Comparison of ENCODE assay signal across 9 mouse cellular contexts in the genomic region with DNA sequence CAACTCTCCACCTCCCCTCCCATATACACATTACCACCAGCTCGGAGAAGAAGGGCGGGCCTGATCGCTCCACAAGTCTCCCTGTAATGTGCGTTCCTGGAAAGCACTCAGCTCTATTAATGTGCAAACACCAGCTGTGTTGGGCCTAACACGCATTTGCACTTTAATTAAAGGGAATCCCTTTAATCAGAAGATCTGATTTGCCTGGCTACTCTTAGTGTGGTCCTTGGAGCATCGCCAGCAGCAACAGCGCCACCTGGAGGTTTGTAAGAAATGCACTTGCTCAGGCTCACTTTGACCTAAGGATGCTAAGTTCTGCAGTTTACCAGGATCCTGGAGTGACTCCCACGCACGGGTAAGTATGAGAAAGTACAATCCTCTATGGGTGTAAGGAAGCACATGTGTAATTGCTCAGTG.
A peak's percentile ranks its signal among the peaks of the same experiment; 100 is the strongest.
DNase-seq lines count a peak whose midpoint lies in the region; ATAC-seq and TF ChIP-seq lines count a peak whose summit lies in the region.
"Had no signal": no experiment of that assay in that cellular context is flagged by ENCODE, and none has a peak within 500 bp of the region (broad histone marks: within the 10 kb centered on the region; RNA-seq: fewer than 3 reads in every experiment).

No protein-coding gene starts in this region.

- no peak overlapping the region for H3K4me3 ChIP-seq in liver, embryonic 11.5 days (ENCODE audit: low read depth, low read length)
- no peak overlapping the region for H3K4me3 ChIP-seq in forebrain, embryonic 13.5 days
- no peak overlapping the region for H3K4me3 ChIP-seq in hindbrain, postnatal 0 days (ENCODE audit: low read length)
- H3K4me3 ChIP-seq in limb, embryonic 10.5 days: no peak overlapping the region
- H3K4me3 ChIP-seq in neural tube, embryonic 13.5 days: no peak overlapping the region
- H3K4me3 ChIP-seq: embryonic facial prominence, embryonic 12.5 days had no signal

- peak; percentile 91 for TF ChIP-seq CTCF in hindbrain, postnatal 0 days (IDR thresholded peaks at IDR 0.05; ENCODE audit: low read depth)

- no peak overlapping the region for H3K27ac ChIP-seq in liver, embryonic 11.5 days (ENCODE audit: low read depth, low read length)
- H3K27ac ChIP-seq in forebrain, embryonic 13.5 days: no peak overlapping the region
- no peak overlapping the region for H3K27ac ChIP-seq in hindbrain, postnatal 0 days
- H3K27ac ChIP-seq in limb, embryonic 10.5 days: no peak overlapping the region
- H3K27ac ChIP-seq in neural tube, embryonic 13.5 days (replicated peaks): no peak overlapping the region
- H3K27ac ChIP-seq: embryonic facial prominence, embryonic 12.5 days had no signal

- peak; percentile 21 for DNase-seq in liver
- DNase-seq in liver, embryonic 11.5 days (ENCODE audit: low spot score): no peak
- DNase-seq in brain, embryonic 18.5 days (ENCODE audit: low read depth, low spot score): peak; percentile 32
- DNase-seq in hindbrain, postnatal 0 days (ENCODE audit: low spot score): peak; percentile 84
- peak; percentile 73 for DNase-seq in limb, embryonic 10.5 days (ENCODE audit: low spot score)

- no peaks in the 10 kb centered on the region for H3K4me1 ChIP-seq in liver, embryonic 11.5 days (replicated peaks; ENCODE audit: control insufficient read depth, insufficient read depth, low read length)
- H3K4me1 ChIP-seq in forebrain, embryonic 13.5 days: peaks cover 6% of the 10 kb centered on the region; the same call in 1 of the 2 replicates
- H3K4me1 ChIP-seq in hindbrain, postnatal 0 days (ENCODE audit: insufficient read depth, low read length): no peaks in the 10 kb centered on the region
- 0 out of 2 replicates have a peak, but pooled peaks cover 3% of the 10 kb centered on the region for H3K4me1 ChIP-seq in limb, embryonic 10.5 days
- H3K4me1 ChIP-seq in neural tube, embryonic 13.5 days (replicated peaks): peaks cover 6% of the 10 kb centered on the region; the same call in 1 of the 2 replicates
- H3K4me1 ChIP-seq: embryonic facial prominence, embryonic 12.5 days had no signal

- no peak for ATAC-seq in liver, embryonic 11.5 days (replicated peaks; ENCODE audit: low FRiP score)
- peak; percentile 94 for ATAC-seq in forebrain, embryonic 13.5 days
- ATAC-seq in hindbrain, postnatal 0 days: peak; percentile 66
- ATAC-seq in neural tube, embryonic 13.5 days (ENCODE audit: low read depth): peak; percentile 84
- no peak for ATAC-seq in granulocyte monocyte progenitor cell, adult 5-6 weeks (replicated peaks; ENCODE audit: poor library complexity, severe bottlenecking)

- no peak overlapping the region for H3K9ac ChIP-seq in liver, embryonic 11.5 days (ENCODE audit: low read depth, low read length)
- H3K9ac ChIP-seq in forebrain, embryonic 13.5 days: no peak overlapping the region
- no peak overlapping the region for H3K9ac ChIP-seq in hindbrain, postnatal 0 days (replicated peaks; ENCODE audit: low read length)
- H3K9ac ChIP-seq in neural tube, embryonic 13.5 days: no peak overlapping the region
- H3K9ac ChIP-seq: embryonic facial prominence, embryonic 12.5 days had no signal

- no peaks in the 10 kb centered on the region for H3K36me3 ChIP-seq in liver, embryonic 11.5 days (ENCODE audit: control insufficient read depth, insufficient read depth, low read length)
- H3K36me3 ChIP-seq in forebrain, embryonic 13.5 days (ENCODE audit: poor library complexity, severe bottlenecking): no peaks in the 10 kb centered on the region
- no peaks in the 10 kb centered on the region for H3K36me3 ChIP-seq in hindbrain, postnatal 0 days (ENCODE audit: insufficient read depth, low read length)
- no peaks in the 10 kb centered on the region for H3K36me3 ChIP-seq in limb, embryonic 10.5 days
- no peaks in the 10 kb centered on the region for H3K36me3 ChIP-seq in neural tube, embryonic 13.5 days
- H3K36me3 ChIP-seq: embryonic facial prominence, embryonic 12.5 days had no signal

- WGBS in liver, embryonic 11.5 days: 13% methylated on average over 9 of the region's 9 CpGs
- 2% methylated on average over 9 of the region's 9 CpGs for WGBS in forebrain, embryonic 13.5 days
- WGBS in hindbrain, postnatal 0 days: 8% methylated on average over 9 of the region's 9 CpGs
- 11% methylated on average over 9 of the region's 9 CpGs for WGBS in limb, embryonic 10.5 days
- 4% methylated on average over 9 of the region's 9 CpGs for WGBS in neural tube, embryonic 13.5 days

- 0 out of 2 replicates have a peak, but pooled peaks cover 2% of the 10 kb centered on the region for H3K27me3 ChIP-seq in liver, embryonic 11.5 days (replicated peaks; ENCODE audit: control insufficient read depth, insufficient read depth, low read length)
- peaks cover 64% of the 10 kb centered on the region for H3K27me3 ChIP-seq in forebrain, embryonic 13.5 days
- no peaks in the 10 kb centered on the region for H3K27me3 ChIP-seq in hindbrain, postnatal 0 days (ENCODE audit: insufficient read depth, low read length)
- H3K27me3 ChIP-seq in limb, embryonic 10.5 days (ENCODE audit: low read depth, poor library complexity, severe bottlenecking): peaks cover 47% of the 10 kb centered on the region
- H3K27me3 ChIP-seq in neural tube, embryonic 13.5 days: peaks cover 23% of the 10 kb centered on the region

- H3K9me3 ChIP-seq in liver, embryonic 11.5 days (ENCODE audit: control insufficient read depth, low read length): no peaks in the 10 kb centered on the region
- no peaks in the 10 kb centered on the region for H3K9me3 ChIP-seq in forebrain, embryonic 13.5 days (replicated peaks)
- H3K9me3 ChIP-seq in hindbrain, postnatal 0 days (ENCODE audit: low read length): no peaks in the 10 kb centered on the region
- H3K9me3 ChIP-seq in limb, embryonic 10.5 days (replicated peaks): no peaks in the 10 kb centered on the region
- H3K9me3 ChIP-seq in neural tube, embryonic 13.5 days: no peaks in the 10 kb centered on the region
- H3K9me3 ChIP-seq: embryonic facial prominence, embryonic 12.5 days had no signal

- H3K4me2 ChIP-seq in liver, embryonic 11.5 days: no peak overlapping the region
- H3K4me2 ChIP-seq in forebrain, embryonic 13.5 days: peak overlapping the region; percentile 18; the same call in 1 of the 2 replicates
- peak overlapping the region; percentile 46 for H3K4me2 ChIP-seq in hindbrain, postnatal 0 days (ENCODE audit: low read depth, low read length)
- H3K4me2 ChIP-seq in neural tube, embryonic 13.5 days: peak overlapping the region; percentile 29
- H3K4me2 ChIP-seq: embryonic facial prominence, embryonic 12.5 days had no signal

Comparison
In these comparisons a context has a peak if more than half of its experiments do, and no peak if none do; other contexts are left out.
1. ATAC-seq: peak in forebrain, embryonic 13.5 days (single experiment), hindbrain, postnatal 0 days (single experiment) and neural tube, embryonic 13.5 days (single experiment); none in liver, embryonic 11.5 days (single experiment) and granulocyte monocyte progenitor cell, adult 5-6 weeks (single experiment).